Mouse (Mus musculus): ENCODE results near the gene Notch3.

The Notch3 gene

DNA sequence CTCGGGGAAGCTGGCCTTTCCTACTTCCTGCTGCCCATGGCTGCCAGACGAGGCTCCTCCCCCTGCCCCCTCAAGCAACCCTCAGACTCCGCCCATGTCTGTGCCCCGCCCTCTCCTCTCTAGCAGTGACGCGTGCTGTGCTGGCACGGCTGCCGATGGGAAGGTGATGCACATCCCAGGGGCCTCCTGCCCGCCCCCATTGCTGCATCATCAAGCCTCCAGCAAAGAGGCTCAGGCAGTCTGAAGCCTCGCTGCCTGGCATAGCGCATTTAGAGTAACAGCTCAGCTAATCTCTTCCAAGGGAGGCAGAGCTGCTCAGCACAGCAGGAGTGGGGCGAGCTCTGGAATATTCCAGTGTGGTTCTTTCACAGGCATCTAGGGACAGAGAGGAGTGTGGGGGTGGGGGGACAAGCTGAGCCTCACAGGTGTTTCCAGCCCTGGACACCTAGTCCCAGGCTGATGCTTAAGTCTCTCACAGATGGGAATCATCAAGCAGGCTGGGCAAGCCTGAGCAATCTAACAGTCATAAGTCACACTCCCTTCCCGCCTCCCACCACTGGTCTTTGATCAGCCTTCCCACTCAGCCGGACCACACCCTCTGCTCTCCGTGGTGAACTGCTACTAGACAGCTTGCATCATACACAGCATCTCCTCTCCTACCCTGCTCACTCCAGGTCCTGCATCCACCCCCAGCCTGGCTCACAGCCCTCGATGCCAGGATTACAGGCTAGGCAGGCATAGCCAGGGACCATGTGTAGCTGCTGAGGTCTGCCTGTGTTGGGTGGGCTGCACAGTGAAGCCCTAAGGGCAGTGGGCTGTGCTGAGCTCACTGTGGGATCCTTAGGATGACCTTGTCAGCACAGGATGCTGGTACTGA, 75.0 kb downstream of the Notch3 start:
- DNase-seq: peak; percentile 76

- no peak for DNase-seq
Observed at GRCm38 (mm10) chr17:32091032-32091363, 75.7 kb downstream of the Notch3 start.

DNA sequence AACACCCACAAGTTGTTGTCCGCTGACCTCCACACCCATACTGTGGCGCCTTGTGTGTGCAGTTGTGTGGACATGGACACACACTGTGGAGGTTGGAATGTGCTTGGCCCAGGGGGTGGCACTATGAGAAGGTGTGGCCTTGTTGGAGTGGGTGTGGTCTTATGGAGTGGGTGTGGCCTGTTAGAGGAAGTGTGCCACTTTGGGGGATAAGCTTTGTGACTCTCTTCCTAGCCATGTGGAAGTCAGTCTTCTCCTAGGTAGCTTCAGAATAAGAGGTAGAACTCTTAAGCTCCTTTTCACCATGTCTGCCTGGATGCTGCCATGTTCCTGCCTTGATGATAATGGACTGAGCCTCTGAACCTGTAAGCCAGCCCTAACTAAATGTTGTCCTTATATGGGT, 79.6 kb downstream of the Notch3 start:
- no peak for DNase-seq

GRCm38 (mm10) chr17:32083351-32083750, 83.3 kb downstream of the Notch3 start:
- DNase-seq: no peak

- peak; percentile 66 for DNase-seq
Observed at GRCm38 (mm10) chr17:32075164-32075563, 91.5 kb downstream of the Notch3 start.

DNA sequence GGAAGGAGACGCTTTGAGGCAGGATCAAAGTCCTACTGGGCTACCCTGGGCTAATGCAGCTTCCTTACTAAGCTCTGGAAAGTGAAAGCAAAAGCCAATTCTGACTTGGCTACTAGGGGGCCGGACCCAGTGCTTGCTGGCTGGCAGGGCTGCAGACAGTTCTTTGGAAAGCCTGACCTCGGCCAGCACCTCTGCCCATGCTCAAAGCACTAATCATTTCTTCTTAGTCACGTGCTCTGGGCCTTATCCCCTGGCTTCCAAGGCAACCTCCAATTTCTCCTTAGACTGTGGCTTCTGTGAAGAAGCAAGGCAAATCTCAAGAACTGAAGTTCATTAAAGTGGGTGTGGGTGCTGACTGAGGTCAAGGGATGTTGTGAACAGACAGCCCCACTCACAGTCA, 92.0 kb downstream of the Notch3 start:
- DNase-seq: no peak

DNA sequence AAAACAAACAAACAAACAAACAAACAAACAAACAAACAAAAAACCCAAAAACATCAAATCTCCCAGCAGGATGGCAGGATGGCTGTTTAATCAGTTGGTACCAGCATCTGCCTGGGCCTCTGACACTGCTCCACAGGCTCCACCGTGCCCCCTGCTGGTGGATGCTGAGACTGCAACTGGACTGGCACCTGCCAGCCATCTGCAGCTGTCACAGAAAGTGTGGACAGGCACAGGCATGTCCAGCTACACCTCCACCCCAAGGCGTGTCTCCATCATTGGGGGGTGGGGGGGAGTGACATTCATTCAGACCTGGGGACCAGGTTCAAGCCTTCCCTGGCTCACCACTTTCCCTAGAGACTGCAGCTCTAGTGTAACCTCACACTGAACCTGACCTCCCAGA, 93.3 kb downstream of the Notch3 start:
- peak; percentile 83 for DNase-seq

Measured in right cerebral cortex, postnatal 14 days (tissue).